11 mouse cellular contexts compared by ENCODE assay signal in genomic region chr2:157887275-157888025, GRCm38 (mm10). TPM values are rescaled to one million over a fixed set of nuclear protein-coding genes. Genes with fewer than 3 reads are reported as not detected.
DNase-seq lines count a peak whose midpoint lies in the region; ATAC-seq lines count a peak whose summit lies in the region.
"Had no signal": no experiment of that assay in that cellular context is flagged by ENCODE, and none has a peak within 500 bp of the region (broad histone marks: within the 10 kb centered on the region; RNA-seq: fewer than 3 reads in every experiment).

No protein-coding gene starts in this region.

- no peaks in the 10 kb centered on the region for H3K9me3 ChIP-seq in lung, embryonic 16.5 days (ENCODE audit: control insufficient read depth, low read length)
- H3K9me3 ChIP-seq in hindbrain, embryonic 13.5 days: no peaks in the 10 kb centered on the region
- H3K9me3 ChIP-seq in limb, embryonic 11.5 days (ENCODE audit: control insufficient read depth, low read length): no peaks in the 10 kb centered on the region

- no peak overlapping the region for H3K4me3 ChIP-seq in lung, embryonic 16.5 days (ENCODE audit: low read length)
- no peak overlapping the region for H3K4me3 ChIP-seq in hindbrain, embryonic 13.5 days
- H3K4me3 ChIP-seq in limb, embryonic 11.5 days (ENCODE audit: low read depth, low read length): no peak overlapping the region

- H3K27me3 ChIP-seq in lung, embryonic 16.5 days (ENCODE audit: control insufficient read depth, insufficient read depth, low read depth, low read length): no peaks in the 10 kb centered on the region
- peaks cover 6% of the 10 kb centered on the region; the same call in 1 of the 2 replicates for H3K27me3 ChIP-seq in hindbrain, embryonic 13.5 days
- no peaks in the 10 kb centered on the region for H3K27me3 ChIP-seq in limb, embryonic 11.5 days (ENCODE audit: control insufficient read depth, insufficient read depth, low read length)

- H3K4me1 ChIP-seq in lung, embryonic 16.5 days (replicated peaks; ENCODE audit: control insufficient read depth, insufficient read depth, low read length): no peaks in the 10 kb centered on the region; the same call in 1 of the 2 replicates
- peaks cover 60% of the 10 kb centered on the region for H3K4me1 ChIP-seq in hindbrain, embryonic 13.5 days (replicated peaks)
- H3K4me1 ChIP-seq in limb, embryonic 11.5 days (ENCODE audit: control insufficient read depth, insufficient read depth, low read length): peaks cover 10% of the 10 kb centered on the region

- H3K4me2 ChIP-seq in lung, embryonic 16.5 days (ENCODE audit: low read depth, low read length): no peak overlapping the region
- H3K4me2 ChIP-seq in hindbrain, embryonic 13.5 days: 0 out of 2 replicates have a peak overlapping the region, but pooled peaks have one; percentile 10
- H3K4me2 ChIP-seq in limb, embryonic 11.5 days (ENCODE audit: low read depth, severe bottlenecking): no peak overlapping the region

- WGBS in lung, embryonic 16.5 days: 50% methylated on average over 10 of the region's 10 CpGs
- WGBS in hindbrain, embryonic 13.5 days: 11% methylated on average over 10 of the region's 10 CpGs
- 10% methylated on average over 10 of the region's 10 CpGs for WGBS in limb, embryonic 11.5 days

- no peak overlapping the region for H3K9ac ChIP-seq in lung, embryonic 16.5 days (ENCODE audit: low read length)
- H3K9ac ChIP-seq in hindbrain, embryonic 13.5 days: peak overlapping the region; percentile 53
- H3K9ac ChIP-seq in limb, embryonic 11.5 days (ENCODE audit: low read length): no peak overlapping the region

- 0 out of 2 replicates have a peak, but pooled peaks cover 5% of the 10 kb centered on the region for H3K36me3 ChIP-seq in lung, embryonic 16.5 days (ENCODE audit: control insufficient read depth, insufficient read depth, low read length)
- peaks cover 31% of the 10 kb centered on the region for H3K36me3 ChIP-seq in hindbrain, embryonic 13.5 days
- no peaks in the 10 kb centered on the region for H3K36me3 ChIP-seq in limb, embryonic 11.5 days (ENCODE audit: control insufficient read depth, insufficient read depth, low read length)

- ATAC-seq in lung, embryonic 16.5 days (ENCODE audit: low read depth): peak; percentile 47
- no peak for ATAC-seq in hindbrain, embryonic 13.5 days (ENCODE audit: low FRiP score)
- no peak for ATAC-seq in limb, embryonic 11.5 days (ENCODE audit: insufficient number of reproducible peaks, low FRiP score, low TSS enrichment, low read depth)

- DNase-seq in lung, adult 18-20 months: no peak
- DNase-seq in limb, embryonic 11.5 days (ENCODE audit: low spot score): peak; percentile 27
- peak; percentile 84 for DNase-seq in retina, postnatal 1 day
- DNase-seq in layer of hippocampus, adult 8-10 months (ENCODE audit: low spot score in 2 of 2): no peak
- DNase-seq in adrenal gland, postnatal 14 days: no peak
- DNase-seq in urinary bladder, adult 18-20 months (ENCODE audit: low spot score in 2 of 2): no peak
- DNase-seq: B cell, adult 2 months; cerebellum, adult 8-10 months; liver had no signal

- H3K27ac ChIP-seq in lung, embryonic 16.5 days (ENCODE audit: low read length): no peak overlapping the region
- peak overlapping the region; percentile 88 for H3K27ac ChIP-seq in hindbrain, embryonic 13.5 days
- H3K27ac ChIP-seq in limb, embryonic 11.5 days (replicated peaks; ENCODE audit: low read depth, low read length): no peak overlapping the region

RNA-seq across cellular contexts. Expression of gene Vstm2l, which starts 27.0 kb away (rescaled TPM):
- not detected in 2 replicates for polyA plus RNA-seq in lung, embryonic 16.5 days (2015; fragmentation: Nextera tagmentation; extraction: Ambion mirVana)
- 16.9 and 21.6 TPM in 2 replicates for polyA plus RNA-seq in hindbrain, embryonic 13.5 days (2015; fragmentation: Nextera tagmentation; extraction: Ambion mirVana)
- polyA plus RNA-seq in limb, embryonic 11.5 days (2014; fragmentation: Nextera tagmentation; extraction: Ambion mirVana): 0.14 TPM in 1 of 2 replicates, not detected in the other
- total RNA-seq in layer of hippocampus, adult 8-10 months (2022): 10 to 100 TPM; 81.5 to 99.3 (median 90.0) TPM
- 1.7 and 7.7 TPM in 2 replicates for total RNA-seq in adrenal gland, postnatal 14 days (2021)

Comparison
In these comparisons a context has a peak if more than half of its experiments do, and no peak if none do; other contexts are left out.
1. DNase-seq: peak in limb, embryonic 11.5 days (single experiment) and retina, postnatal 1 day (single experiment); none in lung, adult 18-20 months (0 of 2), layer of hippocampus, adult 8-10 months (0 of 2), adrenal gland, postnatal 14 days (single experiment) and urinary bladder, adult 18-20 months (0 of 2).
2. RNA of gene Vstm2l, which starts 27.0 kb away (polyA plus RNA-seq): 16.9 to 21.6 TPM in hindbrain, embryonic 13.5 days; not detected in lung, embryonic 16.5 days and 0.14 TPM in limb, embryonic 11.5 days; every median in the first group is over 10 times any median in the second.